Mouse (Mus musculus): ENCODE measurements around the gene Igsf6. TPM values are rescaled to one million over a fixed set of nuclear protein-coding genes. Genes with fewer than 3 reads are reported as not detected.
"Not testable (repeated sequence)": the region's sequence is repeated elsewhere in the genome, so short reads cannot be mapped to it uniquely, and the experiment has no call there.

The Igsf6 gene
- polyA plus RNA-seq, 1 experiment from 2014 or later = 0.50 TPM

GRCm38 (mm10) chr7:121033856-121034652 is 40.3 kb downstream of the Igsf6 start, which contains the start of gene Mettl9:
TSS of gene Mettl9 (plus strand) at chr7:121034445.
- H3K4me1 ChIP-seq (replicated peaks) = peaks cover 20% of the 10 kb centered on the region
- H3K27ac ChIP-seq (ENCODE audit: poor library complexity, severe bottlenecking) = peak within 1 kb of the TSS; percentile 90
- H3K27me3 ChIP-seq (replicated peaks) = peaks cover 23% of the 10 kb centered on the region
- no peaks in the 10 kb centered on the region for H3K9me3 ChIP-seq (replicated peaks)
- H3K4me2 ChIP-seq = peak within 1 kb of the TSS; percentile 88
- peak within 1 kb of the TSS; percentile 99 for H3K9ac ChIP-seq
- ATAC-seq (ENCODE audit: insufficient number of reproducible peaks, low FRiP score) = peak; percentile 97
- peak within 1 kb of the TSS; percentile 90 for H3K4me3 ChIP-seq
- no peaks in the 10 kb centered on the region for H3K36me3 ChIP-seq
- WGBS = 4% methylated on average over 39 of the region's 43 CpGs

- H3K4me3 ChIP-seq; H3K36me3 ChIP-seq; H3K4me2 ChIP-seq; H3K4me1 ChIP-seq (replicated peaks); H3K9ac ChIP-seq; H3K27ac ChIP-seq (ENCODE audit: poor library complexity, severe bottlenecking); H3K9me3 ChIP-seq (replicated peaks); ATAC-seq (ENCODE audit: insufficient number of reproducible peaks, low FRiP score): not testable (repeated sequence)
- peaks cover 23% of the 10 kb centered on the region for H3K27me3 ChIP-seq (replicated peaks)
These were observed 44.4 kb downstream of the Igsf6 start for GRCm38 (mm10) chr7:121029947-121030346.

- peaks cover 9% of the 10 kb centered on the region for H3K27me3 ChIP-seq (replicated peaks)
- H3K9me3 ChIP-seq (replicated peaks) = no peaks in the 10 kb centered on the region
- no peak overlapping the region for H3K27ac ChIP-seq (ENCODE audit: poor library complexity, severe bottlenecking)
- no peaks in the 10 kb centered on the region for H3K4me1 ChIP-seq (replicated peaks)
- H3K9ac ChIP-seq = no peak overlapping the region
- H3K4me2 ChIP-seq = no peak overlapping the region
- ATAC-seq (ENCODE audit: insufficient number of reproducible peaks, low FRiP score) = no peak
- H3K36me3 ChIP-seq = no peaks in the 10 kb centered on the region
- H3K4me3 ChIP-seq = no peak overlapping the region
- 65% methylated on average over 3 of the region's 3 CpGs for WGBS
These were observed 48.1 kb downstream of the Igsf6 start for GRCm38 (mm10) chr7:121026300-121026699.

- H3K36me3 ChIP-seq = no peaks in the 10 kb centered on the region
- WGBS = 55% methylated on average over 6 of the region's 6 CpGs
- peaks cover 4% of the 10 kb centered on the region for H3K27me3 ChIP-seq (replicated peaks)
- ATAC-seq (ENCODE audit: insufficient number of reproducible peaks, low FRiP score) = no peak
- no peak overlapping the region for H3K27ac ChIP-seq (ENCODE audit: poor library complexity, severe bottlenecking)
- H3K4me2 ChIP-seq = no peak overlapping the region
- no peaks in the 10 kb centered on the region for H3K4me1 ChIP-seq (replicated peaks)
- H3K4me3 ChIP-seq = no peak overlapping the region
- no peaks in the 10 kb centered on the region for H3K9me3 ChIP-seq (replicated peaks)
- H3K9ac ChIP-seq = no peak overlapping the region
These were observed 49.0 kb downstream of the Igsf6 start for GRCm38 (mm10) chr7:121025221-121026008.

GRCm38 (mm10) chr7:121020277-121020676 is 54.1 kb downstream of the Igsf6 start:
- no peaks in the 10 kb centered on the region for H3K4me1 ChIP-seq (replicated peaks)
- H3K9ac ChIP-seq = no peak overlapping the region
- no peak overlapping the region for H3K4me3 ChIP-seq
- no peaks in the 10 kb centered on the region; the same call in 1 of the 2 replicates for H3K27me3 ChIP-seq (replicated peaks)
- no peak overlapping the region for H3K4me2 ChIP-seq
- no peak for ATAC-seq (ENCODE audit: insufficient number of reproducible peaks, low FRiP score)
- H3K27ac ChIP-seq (ENCODE audit: poor library complexity, severe bottlenecking) = no peak overlapping the region
- no peaks in the 10 kb centered on the region for H3K9me3 ChIP-seq (replicated peaks)
- 32% methylated on average over 8 of the region's 8 CpGs for WGBS
- no peaks in the 10 kb centered on the region for H3K36me3 ChIP-seq

GRCm38 (mm10) chr7:121018778-121019177 is 55.6 kb downstream of the Igsf6 start:
- no peak overlapping the region for H3K4me3 ChIP-seq
- H3K4me2 ChIP-seq = no peak overlapping the region
- no peaks in the 10 kb centered on the region for H3K4me1 ChIP-seq (replicated peaks)
- no peak overlapping the region for H3K9ac ChIP-seq
- WGBS = 76% methylated on average over 3 of the region's 3 CpGs
- no peaks in the 10 kb centered on the region for H3K36me3 ChIP-seq
- ATAC-seq (ENCODE audit: insufficient number of reproducible peaks, low FRiP score) = no peak
- no peak overlapping the region for H3K27ac ChIP-seq (ENCODE audit: poor library complexity, severe bottlenecking)
- H3K27me3 ChIP-seq (replicated peaks) = no peaks in the 10 kb centered on the region; the same call in 1 of the 2 replicates
- no peaks in the 10 kb centered on the region for H3K9me3 ChIP-seq (replicated peaks)

GRCm38 (mm10) chr7:121014486-121014885 is 59.9 kb downstream of the Igsf6 start:
- ATAC-seq (ENCODE audit: insufficient number of reproducible peaks, low FRiP score) = no peak
- Histone ChIP-seq H3K9me3 (replicated peaks) (no peaks in the 10 kb centered on the region), H3K9ac (no peak overlapping the region), H3K4me3 (no peak overlapping the region), H3K4me2 (no peak overlapping the region), H3K36me3 (no peaks in the 10 kb centered on the region), H3K4me1 (replicated peaks) (no peaks in the 10 kb centered on the region), H3K27me3 (replicated peaks) (peaks cover 11% of the 10 kb centered on the region; the same call in 1 of the 2 replicates), H3K27ac (ENCODE audit: poor library complexity, severe bottlenecking) (no peak overlapping the region)
- WGBS = 77% methylated on average over 10 of the region's 10 CpGs

Other genes with a start within 250 kb of the Igsf6 start
- gene Eef2k, start 231.7 kb downstream of the Igsf6 start, polyA plus RNA-seq (2016; fragmentation: Nextera tagmentation; extraction: Ambion mirVana) = 14.9 and 17.1 TPM in 2 replicates
- gene Polr3e, start 156.8 kb downstream of the Igsf6 start, polyA plus RNA-seq (2016; fragmentation: Nextera tagmentation; extraction: Ambion mirVana) = 24.4 and 25.9 TPM in 2 replicates
- 16.1 and 17.8 TPM in 2 replicates for gene Cdr2, start 92.3 kb downstream of the Igsf6 start, polyA plus RNA-seq (2016; fragmentation: Nextera tagmentation; extraction: Ambion mirVana)
- 0.43 and 0.45 TPM in 2 replicates for gene Mfsd13b, start 92.1 kb downstream of the Igsf6 start, polyA plus RNA-seq (2016; fragmentation: Nextera tagmentation; extraction: Ambion mirVana)
- 116 TPM in 2 replicates for gene Mettl9, start 40.1 kb downstream of the Igsf6 start, polyA plus RNA-seq (2016; fragmentation: Nextera tagmentation; extraction: Ambion mirVana)
- gene Otoa, start 7.1 kb upstream of the Igsf6 start, polyA plus RNA-seq (2016; fragmentation: Nextera tagmentation; extraction: Ambion mirVana) = 0.26 TPM in 1 of 2 replicates, not detected in the other

Measured in heart, embryonic 12.5 days (tissue).